Mouse (Mus musculus) kidney, adult 2 months (tissue): ENCODE measurements around the gene Tcf7l1.

Source experiments
- CTCF ChIP-seq: fragments of 200-500 bp; conservative IDR thresholded peaks from 2 replicates; pipeline ENCODE4 v1.5.1; 2011; ENCODE audit warnings: low read depth, mild to moderate bottlenecking, control low read depth, low read length, moderate library complexity, mixed read lengths; ENCODE audit not compliant: insufficient read depth, insufficient read length
- POLR2A ChIP-seq: fragments of 200-500 bp; IDR thresholded peaks from one replicate; pipeline ENCODE4 v1.6.1; 2011; ENCODE audit warnings: low read depth, low read length, control low read depth

GRCm38 (mm10) chr6:72682238-72682637, 106.8 kb downstream of the Tcf7l1 start:
- TF ChIP-seq POLR2A (no peak), CTCF (no peak)
